Mouse (Mus musculus) heart, adult 2 months (tissue): ENCODE results near the gene Map3k5. TPM values are rescaled to one million over a fixed set of nuclear protein-coding genes. Genes with fewer than 3 reads are reported as not detected.

Source experiments
- DNase-seq, 2 experiments: peaks; one replicate each; pipeline ENCODE4 v3.0.0; 2021
- H3K27ac ChIP-seq: fragments of 200-600 bp; 2 replicates; pipeline ENCODE4 v1.8.1; 2022
- H3K27me3 ChIP-seq: fragments of 200-500 bp; 2 replicates; pipeline ENCODE4 v1.6.1; 2012; ENCODE audit warnings: mild to moderate bottlenecking, low read length, inconsistent platforms, mixed read lengths; ENCODE audit not compliant: control insufficient read depth, insufficient read depth
- H3K36me3 ChIP-seq: fragments of 200-500 bp; 2 replicates; pipeline ENCODE4 v1.6.1; 2012; ENCODE audit warnings: low read length, inconsistent platforms; ENCODE audit not compliant: control insufficient read depth, insufficient read depth
- H3K4me1 ChIP-seq: fragments of 200-500 bp; 2 replicates; pipeline ENCODE4 v1.6.1; 2011; ENCODE audit warnings: low read length; ENCODE audit not compliant: control insufficient read depth, insufficient read depth
- H3K4me3 ChIP-seq: fragments of 200-600 bp; 2 replicates; pipeline ENCODE4 v1.8.1; 2022
- H3K79me2 ChIP-seq: fragments of 200-500 bp; replicated peaks from 2 replicates; pipeline ENCODE4 v1.6.1; 2012; ENCODE audit warnings: mild to moderate bottlenecking, inconsistent platforms, low read length, moderate library complexity, mixed read lengths; ENCODE audit not compliant: control insufficient read depth, insufficient read depth
- H3K9ac ChIP-seq: fragments of 200-500 bp; 2 replicates; pipeline ENCODE4 v1.6.1; 2012; ENCODE audit warnings: low read depth, mild to moderate bottlenecking, control low read depth, inconsistent platforms, low read length, mixed read lengths
- CTCF ChIP-seq: fragments of 200-600 bp; IDR thresholded peaks from 2 replicates; pipeline ENCODE4 v1.8.1; 2022; ENCODE audit warnings: antibody characterized with exemption, mild to moderate bottlenecking, moderate library complexity
- EP300 ChIP-seq: fragments of 200-500 bp; IDR thresholded peaks from 2 replicates; pipeline ENCODE4 v1.6.1; 2011; ENCODE audit warnings: low read depth, low read length, control low read depth; ENCODE audit not compliant: insufficient read depth
- POLR2A ChIP-seq: fragments of 200-500 bp; IDR thresholded peaks from 2 replicates; pipeline ENCODE4 v1.6.1; 2011; ENCODE audit warnings: mild to moderate bottlenecking, low read depth, low read length, control low read depth; ENCODE audit not compliant: insufficient read depth
- WGBS: fragments of 180-500 bp; shearing (Covaris S2); methylation state at CpG from one replicate; pipeline ENCODE4 v1.1.7; 2018; 5-methylcytosine and 5-hydroxymethylcytosine counted together
- intact Hi-C: fragments of 180-260 bp; cut with DNase I; formaldehyde crosslinking; loops from one replicate; pipeline ENCODE4 v1.15.1; 2025
- polyA plus RNA-seq: library from polyadenylated mRNA; depleted of rRNA; stranded (reverse); fragments of >200 nt; gene quantifications from 2 replicates; pipeline ENCODE4 v1.2.3, GENCODE M21; 2012
- total RNA-seq, 2 experiments: library from RNA; stranded (reverse); gene quantifications; 2 replicates each; pipeline ENCODE4 v1.2.3; 2021

Map3k5 gene
- total and polyA plus RNA-seq, 3 experiments = 7.6 to 45.3 (median 42.6) TPM

GRCm38 (mm10) chr10:19941914-19942313, 7.6 kb downstream of the Map3k5 start:
- no peak for DNase-seq
- Histone ChIP-seq H3K27me3 (no peaks in the 10 kb centered on the region), H3K27ac (peak overlapping the region; percentile 86; the same call in 1 of the 2 replicates), H3K9ac (no peak overlapping the region), H3K36me3 (peaks cover 20% of the 10 kb centered on the region), H3K4me1 (peaks cover 27% of the 10 kb centered on the region), H3K4me3 (no peak overlapping the region), H3K79me2 (peaks cover 2% of the 10 kb centered on the region; the same call in 1 of the 2 replicates)
- intact Hi-C loops = no loop called here
- 77% methylated on average over 9 of the region's 9 CpGs for whole genome bisulfite sequencing
- TF ChIP-seq POLR2A (no peak), EP300 (no peak), CTCF (no peak)

GRCm38 (mm10) chr10:19942621-19943020, 8.3 kb downstream of the Map3k5 start:
- Histone ChIP-seq H3K27me3 (no peaks in the 10 kb centered on the region), H3K27ac (no peak overlapping the region), H3K9ac (no peak overlapping the region), H3K4me1 (peaks cover 24% of the 10 kb centered on the region), H3K79me2 (peaks cover 2% of the 10 kb centered on the region; the same call in 1 of the 2 replicates), H3K36me3 (peaks cover 19% of the 10 kb centered on the region), H3K4me3 (no peak overlapping the region)
- TF ChIP-seq CTCF = no peak
- TF ChIP-seq POLR2A = no peak
- no peak for TF ChIP-seq EP300
- 96% methylated on average over 3 of the region's 3 CpGs for WGBS
- no peak for DNase-seq
- intact Hi-C loops = no loop called here

- WGBS = 66% methylated on average over 7 of the region's 7 CpGs
Measured at GRCm38 (mm10) chr10:19945651-19946050, 11.4 kb downstream of the Map3k5 start.

GRCm38 (mm10) chr10:19946644-19947043, 12.4 kb downstream of the Map3k5 start:
- H3K36me3 ChIP-seq = peaks cover 7% of the 10 kb centered on the region
- DNase-seq = no peak
- intact Hi-C loops = no loop called here
- no peak overlapping the region for H3K4me3 ChIP-seq
- H3K4me1 ChIP-seq = no peaks in the 10 kb centered on the region; the same call in none of the 2 replicates
- 81% methylated on average over 6 of the region's 6 CpGs for WGBS
- H3K79me2 ChIP-seq = peaks cover 5% of the 10 kb centered on the region
- no peak overlapping the region for H3K9ac ChIP-seq
- H3K27me3 ChIP-seq = no peaks in the 10 kb centered on the region
- H3K27ac ChIP-seq = no peak overlapping the region
- no peak for TF ChIP-seq EP300
- no peak for TF ChIP-seq CTCF
- no peak for TF ChIP-seq POLR2A

More at GRCm38 (mm10) chr10:19945651-19946050, 11.4 kb downstream of the Map3k5 start:
- Histone ChIP-seq H3K4me1 (peaks cover 5% of the 10 kb centered on the region), H3K36me3 (peaks cover 12% of the 10 kb centered on the region), H3K27ac (peak overlapping the region; percentile 24), H3K4me3 (no peak overlapping the region), H3K9ac (no peak overlapping the region), H3K27me3 (no peaks in the 10 kb centered on the region), H3K79me2 (peaks cover 3% of the 10 kb centered on the region; the same call in 1 of the 2 replicates)
- TF ChIP-seq EP300 (no peak), CTCF (no peak), POLR2A (no peak)
- intact Hi-C loops = no loop called here
- no peak for DNase-seq

- H3K27me3 ChIP-seq = no peaks in the 10 kb centered on the region
- peaks cover 5% of the 10 kb centered on the region for H3K79me2 ChIP-seq
- TF ChIP-seq EP300 (no peak), CTCF (no peak), POLR2A (no peak)
- H3K36me3 ChIP-seq = peaks cover 7% of the 10 kb centered on the region
- no peak for DNase-seq
- H3K9ac ChIP-seq = no peak overlapping the region
- no peaks in the 10 kb centered on the region; the same call in none of the 2 replicates for H3K4me1 ChIP-seq
- H3K27ac ChIP-seq = no peak overlapping the region
- H3K4me3 ChIP-seq = no peak overlapping the region
- WGBS = 92% methylated on average over 10 of the region's 10 CpGs
- intact Hi-C loops = no loop called here
Measured at GRCm38 (mm10) chr10:19947441-19947840, 13.2 kb downstream of the Map3k5 start.

- no peak for DNase-seq
- no peak for TF ChIP-seq POLR2A
- TF ChIP-seq EP300 = no peak
- no peak for TF ChIP-seq CTCF
- H3K9ac ChIP-seq = no peak overlapping the region
- no peaks in the 10 kb centered on the region for H3K27me3 ChIP-seq
- no peaks in the 10 kb centered on the region; the same call in none of the 2 replicates for H3K4me1 ChIP-seq
- no peak overlapping the region for H3K4me3 ChIP-seq
- H3K79me2 ChIP-seq = peaks cover 5% of the 10 kb centered on the region
- H3K27ac ChIP-seq = no peak overlapping the region
- WGBS = 86% methylated on average over 5 of the region's 5 CpGs
- intact Hi-C loops = no loop called here
- H3K36me3 ChIP-seq = peaks cover 7% of the 10 kb centered on the region
Measured at GRCm38 (mm10) chr10:19947901-19948300, 13.6 kb downstream of the Map3k5 start.
